Mouse (Mus musculus) CH12.LX (cell line): Measurements from ENCODE around the gene Proser3.
A peak's percentile ranks its signal among the peaks of the same experiment; 100 is the strongest.

Experiments used
- CHD1 ChIP-seq: IDR thresholded peaks from 2 replicates; pipeline ENCODE4 v1.6.1; 2012; ENCODE audit warnings: low read depth, low read length, improper control_type of control experiment, inconsistent platforms
- CTCF ChIP-seq, 2 experiments: IDR thresholded peaks in 1 of 2; conservative IDR thresholded peaks in 1 of 2; 2 replicates each; pipeline ENCODE4 v1.5.1; 2011 to 2012; ENCODE audit warnings: low read depth in 2 of 2, low read length in 2 of 2, improper control_type of control experiment in 1 of 2, inconsistent platforms in 1 of 2, mild to moderate bottlenecking in 1 of 2, moderate library complexity in 1 of 2
- GABPA ChIP-seq: IDR thresholded peaks from 2 replicates; pipeline ENCODE4 v1.6.1; 2012; ENCODE audit warnings: low read depth, low read length, improper control_type of control experiment, inconsistent platforms; ENCODE audit not compliant: insufficient replicate concordance
- HCFC1 ChIP-seq: IDR thresholded peaks from 2 replicates; pipeline ENCODE4 v1.6.1; 2012; ENCODE audit warnings: low read depth, mild to moderate bottlenecking, inconsistent platforms, low read length, improper control_type of control experiment
- JUN ChIP-seq: IDR thresholded peaks from 2 replicates; pipeline ENCODE4 v1.6.1; 2011; ENCODE audit warnings: low read depth, mild to moderate bottlenecking, low read length, improper control_type of control experiment, moderate library complexity; ENCODE audit not compliant: insufficient read depth
- JUND ChIP-seq: conservative IDR thresholded peaks from 2 replicates; pipeline ENCODE4 v1.6.1; 2011; ENCODE audit warnings: low read depth, low read length, improper control_type of control experiment
- MAFK ChIP-seq: IDR thresholded peaks from 2 replicates; pipeline ENCODE4 v1.6.1; 2011; ENCODE audit warnings: low read length, improper control_type of control experiment; ENCODE audit not compliant: insufficient replicate concordance
- MAX ChIP-seq: IDR thresholded peaks from 2 replicates; pipeline ENCODE4 v1.6.1; 2011; ENCODE audit warnings: low read length, improper control_type of control experiment
- POLR2A ChIP-seq: IDR thresholded peaks from 2 replicates; pipeline ENCODE4 v1.6.1; 2011; ENCODE audit warnings: low read depth, mild to moderate bottlenecking, improper control_type of control experiment, low read length
- RCOR1 ChIP-seq: conservative IDR thresholded peaks from 2 replicates; pipeline ENCODE4 v1.6.1; 2012; ENCODE audit warnings: low read depth, mild to moderate bottlenecking, inconsistent platforms, low read length, improper control_type of control experiment
- SMC3 ChIP-seq: IDR thresholded peaks from 2 replicates; pipeline ENCODE4 v1.6.1; 2011; ENCODE audit warnings: low read depth, low read length, improper control_type of control experiment
- USF1 ChIP-seq: IDR thresholded peaks from 2 replicates; pipeline ENCODE4 v1.6.1; 2014; ENCODE audit warnings: low read depth, mild to moderate bottlenecking, inconsistent platforms, low read length, improper control_type of control experiment
- USF2 ChIP-seq: conservative IDR thresholded peaks from 2 replicates; pipeline ENCODE4 v1.6.1; 2011; ENCODE audit warnings: low read depth, low read length, improper control_type of control experiment
- ZNF384 ChIP-seq: IDR thresholded peaks from 2 replicates; pipeline ENCODE4 v1.6.1; 2012; ENCODE audit warnings: low read depth, low read length, improper control_type of control experiment, inconsistent platforms

GRCm38 (mm10) chr7:30552102-30553020, at the start of gene Proser3, which contains the start of gene Hspb6:
- peak; percentile 62; the same call in 1 of the 2 replicates for TF ChIP-seq HCFC1
- no peak for TF ChIP-seq CTCF (conservative IDR thresholded peaks at IDR 0.05 in 1 of 2, IDR thresholded peaks at IDR 0.05 in 1 of 2; ENCODE audit: low read depth in 2 of 2, low read length in 2 of 2)
- TF ChIP-seq JUN, result no peak
- no peak for TF ChIP-seq SMC3
- no peak for TF ChIP-seq JUND
- peak; percentile 67 for TF ChIP-seq MAX
- TF ChIP-seq GABPA, result no peak
- peak; percentile 95 for TF ChIP-seq POLR2A
- no peak for TF ChIP-seq ZNF384
- TF ChIP-seq RCOR1, result no peak
- no peak for TF ChIP-seq MAFK
- TF ChIP-seq USF2, result no peak
- TF ChIP-seq USF1, result no peak
- TF ChIP-seq CHD1, result 0 out of 2 replicates have a peak, but pooled peaks have one; percentile 53
